Comparison of ENCODE assay signal across 8 mouse cellular contexts in genomic region chr12:99757754-99758526, GRCm38 (mm10).
A peak's percentile ranks its signal among the peaks of the same experiment; 100 is the strongest.
DNase-seq lines count a peak whose midpoint lies in the region; ATAC-seq and TF ChIP-seq lines count a peak whose summit lies in the region.

No protein-coding gene starts in this region.

- H3K9ac ChIP-seq in heart, embryonic 15.5 days: no peak overlapping the region
- no peak overlapping the region for H3K9ac ChIP-seq in lung, postnatal 0 days (replicated peaks; ENCODE audit: low read depth)
- no peak overlapping the region for H3K9ac ChIP-seq in stomach, embryonic 16.5 days (ENCODE audit: low read length)
- no peak overlapping the region for H3K9ac ChIP-seq in liver, embryonic 11.5 days (ENCODE audit: low read depth, low read length)

- H3K9me3 ChIP-seq in heart, embryonic 15.5 days (replicated peaks): no peaks in the 10 kb centered on the region
- no peaks in the 10 kb centered on the region for H3K9me3 ChIP-seq in lung, postnatal 0 days (ENCODE audit: low read length)
- no peaks in the 10 kb centered on the region for H3K9me3 ChIP-seq in stomach, embryonic 16.5 days (replicated peaks; ENCODE audit: control insufficient read depth, low read length)
- H3K9me3 ChIP-seq in liver, embryonic 11.5 days (ENCODE audit: control insufficient read depth, low read length): no peaks in the 10 kb centered on the region

- H3K4me1 ChIP-seq in heart, embryonic 15.5 days (replicated peaks): no peaks in the 10 kb centered on the region
- H3K4me1 ChIP-seq in lung, postnatal 0 days (ENCODE audit: insufficient read depth, low read depth, low read length): peaks cover 4% of the 10 kb centered on the region; the same call in 1 of the 2 replicates
- no peaks in the 10 kb centered on the region for H3K4me1 ChIP-seq in stomach, embryonic 16.5 days (ENCODE audit: control insufficient read depth, insufficient read depth, low read length)
- no peaks in the 10 kb centered on the region for H3K4me1 ChIP-seq in liver, embryonic 11.5 days (replicated peaks; ENCODE audit: control insufficient read depth, insufficient read depth, low read length)

- peak overlapping the region; percentile 3; the same call in 1 of the 2 replicates for H3K4me2 ChIP-seq in heart, embryonic 15.5 days
- 0 out of 2 replicates have a peak overlapping the region, but pooled peaks have one; percentile 19 for H3K4me2 ChIP-seq in lung, postnatal 0 days (replicated peaks; ENCODE audit: low read depth, low read length)
- peak overlapping the region; percentile 49; the same call in 1 of the 2 replicates for H3K4me2 ChIP-seq in stomach, embryonic 16.5 days (ENCODE audit: low read depth, low read length)
- H3K4me2 ChIP-seq in liver, embryonic 11.5 days: no peak overlapping the region

- DNase-seq in ovary, adult 18-20 months (ENCODE audit: low spot score): peak; percentile 18
- DNase-seq in ovary, postnatal 10 days (ENCODE audit: low spot score): no peak
- peak; percentile 59 for DNase-seq in lung, postnatal 0 days (ENCODE audit: low spot score)
- no peak for DNase-seq in liver, embryonic 11.5 days (ENCODE audit: low spot score)
- DNase-seq in gastrocnemius, postnatal 10 days: no peak
- no peak for DNase-seq in adrenal gland, adult 8-10 months

- H3K4me3 ChIP-seq in heart, embryonic 15.5 days: no peak overlapping the region
- no peak overlapping the region for H3K4me3 ChIP-seq in lung, postnatal 0 days (ENCODE audit: low read depth, low read length)
- H3K4me3 ChIP-seq in stomach, embryonic 16.5 days (replicated peaks; ENCODE audit: low read length): no peak overlapping the region
- H3K4me3 ChIP-seq in liver, embryonic 11.5 days (ENCODE audit: low read depth, low read length): no peak overlapping the region

- 66% methylated on average over 15 of the region's 15 CpGs for WGBS in heart, embryonic 15.5 days
- 50% methylated on average over 15 of the region's 15 CpGs for WGBS in lung, postnatal 0 days
- WGBS in stomach, embryonic 16.5 days: 59% methylated on average over 15 of the region's 15 CpGs
- WGBS in liver, embryonic 11.5 days: 76% methylated on average over 15 of the region's 15 CpGs

- no peak; the same call in 1 of the 2 replicates for ATAC-seq in heart, embryonic 15.5 days (replicated peaks; ENCODE audit: insufficient number of reproducible peaks, insufficient read depth, low FRiP score, low read depth)
- peak; percentile 71 for ATAC-seq in lung, postnatal 0 days
- ATAC-seq in stomach, embryonic 16.5 days (ENCODE audit: insufficient read depth, low FRiP score): peak; percentile 80; the same call in 1 of the 2 replicates
- no peak for ATAC-seq in liver, embryonic 11.5 days (replicated peaks; ENCODE audit: low FRiP score)

- H3K27me3 ChIP-seq in heart, embryonic 15.5 days: no peaks in the 10 kb centered on the region
- no peaks in the 10 kb centered on the region for H3K27me3 ChIP-seq in lung, postnatal 0 days (replicated peaks; ENCODE audit: insufficient read depth, low read length)
- no peaks in the 10 kb centered on the region for H3K27me3 ChIP-seq in stomach, embryonic 16.5 days (ENCODE audit: control insufficient read depth, insufficient read depth, low read length)
- H3K27me3 ChIP-seq in liver, embryonic 11.5 days (replicated peaks; ENCODE audit: control insufficient read depth, insufficient read depth, low read length): no peaks in the 10 kb centered on the region

- H3K27ac ChIP-seq in heart, embryonic 15.5 days: no peak overlapping the region; the same call in 1 of the 2 replicates
- no peak overlapping the region for H3K27ac ChIP-seq in lung, postnatal 0 days (ENCODE audit: low read length)
- H3K27ac ChIP-seq in stomach, embryonic 16.5 days (ENCODE audit: low read length): no peak overlapping the region
- H3K27ac ChIP-seq in liver, embryonic 11.5 days (ENCODE audit: low read depth, low read length): no peak overlapping the region

- no peaks in the 10 kb centered on the region for H3K36me3 ChIP-seq in heart, embryonic 15.5 days
- H3K36me3 ChIP-seq in lung, postnatal 0 days (ENCODE audit: insufficient read depth, low read length): no peaks in the 10 kb centered on the region
- no peaks in the 10 kb centered on the region for H3K36me3 ChIP-seq in stomach, embryonic 16.5 days (ENCODE audit: control insufficient read depth, insufficient read depth, low read length)
- no peaks in the 10 kb centered on the region for H3K36me3 ChIP-seq in liver, embryonic 11.5 days (ENCODE audit: control insufficient read depth, insufficient read depth, low read length)

- no peak for TF ChIP-seq CTCF in lung, postnatal 0 days (IDR thresholded peaks at IDR 0.05)

- no peak for TF ChIP-seq EP300 in lung, postnatal 0 days (IDR thresholded peaks at IDR 0.05)

Comparison
In these comparisons a context has a peak if more than half of its experiments do, and no peak if none do; other contexts are left out.
1. DNase-seq: peak in ovary, adult 18-20 months (single experiment) and lung, postnatal 0 days (single experiment); none in ovary, postnatal 10 days (single experiment), liver, embryonic 11.5 days (single experiment), gastrocnemius, postnatal 10 days (single experiment) and adrenal gland, adult 8-10 months (single experiment).
2. ATAC-seq: peak in lung, postnatal 0 days (single experiment) and stomach, embryonic 16.5 days (single experiment); none in heart, embryonic 15.5 days (single experiment) and liver, embryonic 11.5 days (single experiment).